In genomic region chr11:62746001-62746533, GRCm38 (mm10) we compare ENCODE assay signal across 8 mouse cellular contexts. TPM values are rescaled to one million over a fixed set of nuclear protein-coding genes. Genes with fewer than 3 reads are reported as not detected.
DNase-seq lines count a peak whose midpoint lies in the region; ATAC-seq and TF ChIP-seq lines count a peak whose summit lies in the region.

No protein-coding gene starts in this region.

- 3% methylated on average over 27 of the region's 27 CpGs for WGBS in heart, embryonic 13.5 days
- 3% methylated on average over 27 of the region's 27 CpGs for WGBS in kidney, embryonic 16.5 days
- WGBS in limb, embryonic 15.5 days, result 2% methylated on average over 27 of the region's 27 CpGs
- WGBS in midbrain, embryonic 16.5 days, result under 1% methylated on average over 27 of the region's 27 CpGs
- 3% methylated on average over 27 of the region's 27 CpGs for WGBS in stomach, embryonic 15.5 days

- H3K27ac ChIP-seq in embryonic fibroblast, embryonic 13.5 days (ENCODE audit: insufficient read depth, low read length), result no peak overlapping the region
- no peak overlapping the region for H3K27ac ChIP-seq in heart, embryonic 13.5 days (replicated peaks)
- H3K27ac ChIP-seq in kidney, embryonic 16.5 days (ENCODE audit: low read length), result no peak overlapping the region
- H3K27ac ChIP-seq in limb, embryonic 15.5 days, result no peak overlapping the region
- peak overlapping the region; percentile 19; the same call in 1 of the 2 replicates for H3K27ac ChIP-seq in midbrain, embryonic 16.5 days (ENCODE audit: low read length)
- H3K27ac ChIP-seq in stomach, embryonic 15.5 days, result no peak overlapping the region

- H3K9me3 ChIP-seq in heart, embryonic 13.5 days, result no peaks in the 10 kb centered on the region
- no peaks in the 10 kb centered on the region for H3K9me3 ChIP-seq in kidney, embryonic 16.5 days (ENCODE audit: low read length)
- H3K9me3 ChIP-seq in limb, embryonic 15.5 days, result no peaks in the 10 kb centered on the region
- H3K9me3 ChIP-seq in midbrain, embryonic 16.5 days (replicated peaks; ENCODE audit: control insufficient read depth, low read length, poor library complexity, severe bottlenecking), result no peaks in the 10 kb centered on the region
- H3K9me3 ChIP-seq in stomach, embryonic 15.5 days, result no peaks in the 10 kb centered on the region

- peak overlapping the region; percentile 70 for H3K4me2 ChIP-seq in heart, embryonic 13.5 days
- H3K4me2 ChIP-seq in kidney, embryonic 16.5 days (replicated peaks; ENCODE audit: low read depth, low read length), result peak overlapping the region; percentile 72
- H3K4me2 ChIP-seq in limb, embryonic 15.5 days, result peak overlapping the region; percentile 62
- H3K4me2 ChIP-seq in midbrain, embryonic 16.5 days (ENCODE audit: low read length), result peak overlapping the region; percentile 58
- peak overlapping the region; percentile 59 for H3K4me2 ChIP-seq in stomach, embryonic 15.5 days

- peaks cover 48% of the 10 kb centered on the region for H3K27me3 ChIP-seq in heart, embryonic 13.5 days (replicated peaks)
- H3K27me3 ChIP-seq in kidney, embryonic 16.5 days (ENCODE audit: insufficient read depth, low read length), result peaks cover 11% of the 10 kb centered on the region; the same call in 1 of the 2 replicates
- peaks cover 31% of the 10 kb centered on the region for H3K27me3 ChIP-seq in limb, embryonic 15.5 days
- H3K27me3 ChIP-seq in midbrain, embryonic 16.5 days (ENCODE audit: control insufficient read depth, insufficient read depth, low read depth, low read length), result no peaks in the 10 kb centered on the region
- H3K27me3 ChIP-seq in stomach, embryonic 15.5 days (replicated peaks), result peaks cover 4% of the 10 kb centered on the region; the same call in 1 of the 2 replicates

- TF ChIP-seq CTCF in embryonic fibroblast, embryonic 13.5 days (IDR thresholded peaks at IDR 0.05; ENCODE audit: borderline replicate concordance, insufficient read depth, low read length), result no peak

- no peak for ATAC-seq in heart, embryonic 13.5 days (ENCODE audit: extremely low read depth, insufficient number of reproducible peaks, low FRiP score, low TSS enrichment)
- peak; percentile 79; the same call in 1 of the 2 replicates for ATAC-seq in kidney, embryonic 16.5 days (ENCODE audit: low FRiP score, low TSS enrichment)
- ATAC-seq in limb, embryonic 15.5 days (ENCODE audit: insufficient number of reproducible peaks, low FRiP score, low TSS enrichment, low read depth), result no peak
- ATAC-seq in midbrain, embryonic 16.5 days, result peak; percentile 83
- no peak for ATAC-seq in stomach, embryonic 15.5 days (ENCODE audit: insufficient read depth, low FRiP score, low read depth)

- TF ChIP-seq POLR2A in embryonic fibroblast, embryonic 13.5 days (IDR thresholded peaks at IDR 0.05; ENCODE audit: low read depth, low read length), result no peak

- no peaks in the 10 kb centered on the region for H3K36me3 ChIP-seq in heart, embryonic 13.5 days
- no peaks in the 10 kb centered on the region for H3K36me3 ChIP-seq in kidney, embryonic 16.5 days (ENCODE audit: insufficient read depth, low read length)
- H3K36me3 ChIP-seq in limb, embryonic 15.5 days, result no peaks in the 10 kb centered on the region
- no peaks in the 10 kb centered on the region for H3K36me3 ChIP-seq in midbrain, embryonic 16.5 days (ENCODE audit: control insufficient read depth, insufficient read depth, low read length)
- H3K36me3 ChIP-seq in stomach, embryonic 15.5 days, result no peaks in the 10 kb centered on the region

- H3K4me1 ChIP-seq in embryonic fibroblast, embryonic 13.5 days (ENCODE audit: control insufficient read depth, insufficient read depth, low read length), result peaks cover 2% of the 10 kb centered on the region; the same call in 1 of the 2 replicates
- H3K4me1 ChIP-seq in heart, embryonic 13.5 days, result 0 out of 2 replicates have a peak, but pooled peaks cover 3% of the 10 kb centered on the region
- H3K4me1 ChIP-seq in kidney, embryonic 16.5 days (ENCODE audit: insufficient read depth, low read length), result peaks cover 4% of the 10 kb centered on the region; the same call in 1 of the 2 replicates
- peaks cover 8% of the 10 kb centered on the region for H3K4me1 ChIP-seq in limb, embryonic 15.5 days
- H3K4me1 ChIP-seq in midbrain, embryonic 16.5 days (ENCODE audit: control insufficient read depth, insufficient read depth, low read length), result peaks cover 4% of the 10 kb centered on the region; the same call in 1 of the 2 replicates
- H3K4me1 ChIP-seq in stomach, embryonic 15.5 days, result no peaks in the 10 kb centered on the region; the same call in 1 of the 2 replicates

- H3K9ac ChIP-seq in heart, embryonic 13.5 days, result peak overlapping the region; percentile 53
- H3K9ac ChIP-seq in kidney, embryonic 16.5 days (replicated peaks; ENCODE audit: low read length), result peak overlapping the region; percentile 41; the same call in 1 of the 2 replicates
- no peak overlapping the region for H3K9ac ChIP-seq in limb, embryonic 15.5 days
- H3K9ac ChIP-seq in midbrain, embryonic 16.5 days (ENCODE audit: low read depth, low read length), result peak overlapping the region; percentile 53
- H3K9ac ChIP-seq in stomach, embryonic 15.5 days, result no peak overlapping the region

- H3K4me3 ChIP-seq in embryonic fibroblast, embryonic 13.5 days (ENCODE audit: insufficient read depth, low read length), result peak overlapping the region; percentile 54
- peak overlapping the region; percentile 50 for H3K4me3 ChIP-seq in heart, embryonic 13.5 days
- H3K4me3 ChIP-seq in kidney, embryonic 16.5 days (ENCODE audit: low read length), result peak overlapping the region; percentile 50
- H3K4me3 ChIP-seq in limb, embryonic 15.5 days, result peak overlapping the region; percentile 36
- H3K4me3 ChIP-seq in midbrain, embryonic 16.5 days (ENCODE audit: low read depth, low read length), result peak overlapping the region; percentile 36
- H3K4me3 ChIP-seq in stomach, embryonic 15.5 days (replicated peaks), result peak overlapping the region; percentile 36

- peak; percentile 30 to 45 for DNase-seq in urinary bladder, adult 18-20 months (ENCODE audit: low spot score in 2 of 2)
- DNase-seq in urinary bladder, postnatal 10 days (ENCODE audit: low spot score), result no peak

RNA-seq across cellular contexts. Expression of gene Gm10428, which starts 6.8 kb away (rescaled TPM):
- not detected in 2 replicates for polyA plus RNA-seq in embryonic fibroblast, embryonic 13.5 days (2011; ENCODE audit: insufficient read length, low read depth, missing spikeins)
- polyA plus RNA-seq in heart, embryonic 13.5 days (2015; fragmentation: Nextera tagmentation; extraction: Ambion mirVana), result not detected in 2 replicates
- polyA plus RNA-seq in kidney, embryonic 16.5 days (2015; fragmentation: Nextera tagmentation; extraction: Ambion mirVana), result not detected in 2 replicates
- polyA plus RNA-seq in limb, embryonic 15.5 days (2015; fragmentation: Nextera tagmentation; extraction: Ambion mirVana), result not detected in 2 replicates
- not detected in 2 replicates for polyA plus RNA-seq in midbrain, embryonic 16.5 days (2015; fragmentation: Nextera tagmentation; extraction: Ambion mirVana)
- polyA plus RNA-seq in stomach, embryonic 15.5 days (2015; fragmentation: Nextera tagmentation; extraction: Ambion mirVana), result not detected in 2 replicates

RNA-seq across cellular contexts. Expression of gene Zfp287, which starts 14.4 kb away (rescaled TPM):
- 7.7 and 8.0 TPM in 2 replicates for polyA plus RNA-seq in embryonic fibroblast, embryonic 13.5 days (2011; ENCODE audit: insufficient read length, low read depth, missing spikeins)
- 3.6 and 3.8 TPM in 2 replicates for polyA plus RNA-seq in heart, embryonic 13.5 days (2015; fragmentation: Nextera tagmentation; extraction: Ambion mirVana)
- polyA plus RNA-seq in kidney, embryonic 16.5 days (2015; fragmentation: Nextera tagmentation; extraction: Ambion mirVana), result 7.5 and 9.1 TPM in 2 replicates
- 8.4 and 8.8 TPM in 2 replicates for polyA plus RNA-seq in limb, embryonic 15.5 days (2015; fragmentation: Nextera tagmentation; extraction: Ambion mirVana)
- polyA plus RNA-seq in midbrain, embryonic 16.5 days (2015; fragmentation: Nextera tagmentation; extraction: Ambion mirVana), result 22.5 and 26.3 TPM in 2 replicates
- 6.7 and 7.2 TPM in 2 replicates for polyA plus RNA-seq in stomach, embryonic 15.5 days (2015; fragmentation: Nextera tagmentation; extraction: Ambion mirVana)

RNA-seq across cellular contexts. Expression of gene Zfp286, which starts 43.2 kb away (rescaled TPM):
- 6.7 and 7.6 TPM in 2 replicates for polyA plus RNA-seq in embryonic fibroblast, embryonic 13.5 days (2011; ENCODE audit: insufficient read length, low read depth, missing spikeins)
- polyA plus RNA-seq in heart, embryonic 13.5 days (2015; fragmentation: Nextera tagmentation; extraction: Ambion mirVana), result 9.9 and 10.2 TPM in 2 replicates
- polyA plus RNA-seq in kidney, embryonic 16.5 days (2015; fragmentation: Nextera tagmentation; extraction: Ambion mirVana), result 18.5 and 21.9 TPM in 2 replicates
- polyA plus RNA-seq in limb, embryonic 15.5 days (2015; fragmentation: Nextera tagmentation; extraction: Ambion mirVana), result 21.8 and 22.3 TPM in 2 replicates
- polyA plus RNA-seq in midbrain, embryonic 16.5 days (2015; fragmentation: Nextera tagmentation; extraction: Ambion mirVana), result 32.5 and 34.1 TPM in 2 replicates
- 14.9 and 15.3 TPM in 2 replicates for polyA plus RNA-seq in stomach, embryonic 15.5 days (2015; fragmentation: Nextera tagmentation; extraction: Ambion mirVana)

Comparison
In these comparisons a context has a peak if more than half of its experiments do, and no peak if none do; other contexts are left out.
1. ATAC-seq: peak in kidney, embryonic 16.5 days (single experiment) and midbrain, embryonic 16.5 days (single experiment); none in heart, embryonic 13.5 days (single experiment), limb, embryonic 15.5 days (single experiment) and stomach, embryonic 15.5 days (single experiment).
2. H3K9ac ChIP-seq: peak in heart, embryonic 13.5 days (single experiment), kidney, embryonic 16.5 days (single experiment) and midbrain, embryonic 16.5 days (single experiment); none in limb, embryonic 15.5 days (single experiment) and stomach, embryonic 15.5 days (single experiment).
3. Peak in every context shown above with its lines, with median percentiles within 50 percentile points of each other: H3K4me3 ChIP-seq and H3K4me2 ChIP-seq.